Mouse (Mus musculus) midbrain, embryonic 14.5 days (tissue): ENCODE data around the gene Trpm1. TPM values are rescaled to one million over a fixed set of nuclear protein-coding genes. Genes with fewer than 3 reads are reported as not detected.

ENCODE experiments used
- ATAC-seq: fragments of 200-750 bp; cut with Nextera tagmentation; 2 replicates; pipeline ENCODE4 v1.8.0; 2017; ENCODE audit warnings: moderate number of reproducible peaks, moderate library complexity; ENCODE audit not compliant: low FRiP score, low TSS enrichment
- DNase-seq: peaks from one replicate; pipeline ENCODE4 v3.0.0-alpha.2; 2015
- H3K27ac ChIP-seq: fragments of 300-500 bp; sonication (generic); replicated peaks from 2 replicates; pipeline ENCODE4 v1.5.1; 2014; ENCODE audit warnings: mild to moderate bottlenecking, low read depth, low read length, moderate library complexity
- H3K27me3 ChIP-seq: fragments of 300-500 bp; sonication (generic); 2 replicates; pipeline ENCODE4 v1.6.1; 2014; ENCODE audit warnings: low read length, control low read depth, mixed read lengths; ENCODE audit not compliant: control insufficient read depth, insufficient read depth
- H3K36me3 ChIP-seq: fragments of 300-500 bp; sonication (generic); 2 replicates; pipeline ENCODE4 v1.6.1; 2014; ENCODE audit warnings: low read length, control low read depth; ENCODE audit not compliant: control insufficient read depth, insufficient read depth
- H3K4me1 ChIP-seq: fragments of 300-500 bp; sonication (generic); 2 replicates; pipeline ENCODE4 v1.6.1; 2014; ENCODE audit warnings: mild to moderate bottlenecking, antibody characterized with exemption, low read length, control low read depth; ENCODE audit not compliant: control insufficient read depth, insufficient read depth
- H3K4me2 ChIP-seq: fragments of 300-500 bp; sonication (generic); 2 replicates; pipeline ENCODE4 v1.6.1; 2014; ENCODE audit warnings: mild to moderate bottlenecking, low read length, moderate library complexity
- H3K4me3 ChIP-seq: fragments of 300-500 bp; sonication (generic); replicated peaks from 2 replicates; pipeline ENCODE4 v1.5.1; 2014; ENCODE audit warnings: low read depth, low read length
- H3K9ac ChIP-seq: fragments of 300-500 bp; sonication (generic); replicated peaks from 2 replicates; pipeline ENCODE4 v1.6.1; 2014; ENCODE audit warnings: mild to moderate bottlenecking, low read length, moderate library complexity
- H3K9me3 ChIP-seq: fragments of 300-500 bp; sonication (generic); 2 replicates; pipeline ENCODE4 v1.6.1; 2016; ENCODE audit warnings: low read length, control low read depth, mixed read lengths; ENCODE audit not compliant: control insufficient read depth
- WGBS: fragments of 180-500 bp; shearing (Covaris S2); extraction: QIAGEN DNeasy Blood & Tissue Kit; methylation state at CpG from one replicate; pipeline ENCODE4 v1.1.7; 2014; 5-methylcytosine and 5-hydroxymethylcytosine counted together
- microRNA counts: library from miRNA; unstranded; fragments of <30 nt; microRNA quantifications from one replicate; lab custom pipeline; 2016
- microRNA-seq: library from miRNA; unstranded; fragments of <30 nt; microRNA quantifications from one replicate; pipeline ENCODE4, GENCODE M21; 2016
- polyA plus RNA-seq: library from polyadenylated mRNA; unstranded; fragments of >200 nt; fragmentation: Nextera tagmentation; extraction: Ambion mirVana; gene quantifications from 2 replicates; pipeline ENCODE4 v1.2.1, GENCODE M21; 2014

Trpm1 gene
- polyA plus RNA-seq, 1 experiment from 2014 or later = 0.93 TPM

GRCm38 (mm10) chr7:64296286-64297010 lies 142.8 kb downstream of the Trpm1 start:
- H3K27ac ChIP-seq = no peak overlapping the region
- peak; percentile 39 for DNase-seq

GRCm38 (mm10) chr7:64310241-64310640 lies 156.6 kb downstream of the Trpm1 start:
- no peak overlapping the region for H3K9ac ChIP-seq
- 95% methylated on average over 7 of the region's 7 CpGs for WGBS
- H3K4me1 ChIP-seq = no peaks in the 10 kb centered on the region
- H3K36me3 ChIP-seq = peaks cover 38% of the 10 kb centered on the region
- no peak overlapping the region for H3K27ac ChIP-seq
- no peak for DNase-seq
- no peak overlapping the region for H3K4me2 ChIP-seq
- H3K9me3 ChIP-seq = no peaks in the 10 kb centered on the region
- no peak overlapping the region for H3K4me3 ChIP-seq
- no peaks in the 10 kb centered on the region for H3K27me3 ChIP-seq
- no peak for ATAC-seq

More at GRCm38 (mm10) chr7:64296286-64297010, 142.8 kb downstream of the Trpm1 start:
- H3K9ac ChIP-seq = no peak overlapping the region
- H3K4me1 ChIP-seq = no peaks in the 10 kb centered on the region
- no peak overlapping the region for H3K4me2 ChIP-seq
- H3K4me3 ChIP-seq = no peak overlapping the region
- 35% methylated on average over 5 of the region's 5 CpGs for WGBS
- no peaks in the 10 kb centered on the region for H3K9me3 ChIP-seq
- no peak for ATAC-seq
- H3K27me3 ChIP-seq = no peaks in the 10 kb centered on the region
- H3K36me3 ChIP-seq = peaks cover 22% of the 10 kb centered on the region

- DNase-seq (no peak), ATAC-seq (no peak)
- 79% methylated on average over 2 of the region's 2 CpGs for WGBS
Measured at GRCm38 (mm10) chr7:64310756-64311155, 157.1 kb downstream of the Trpm1 start.

GRCm38 (mm10) chr7:64312811-64313210 lies 159.2 kb downstream of the Trpm1 start:
- 96% methylated on average over 7 of the region's 7 CpGs for WGBS
- peaks cover 57% of the 10 kb centered on the region for H3K36me3 ChIP-seq
- no peak for DNase-seq

More at GRCm38 (mm10) chr7:64310756-64311155, 157.1 kb downstream of the Trpm1 start:
- H3K4me3 ChIP-seq = no peak overlapping the region
- peaks cover 43% of the 10 kb centered on the region for H3K36me3 ChIP-seq
- H3K4me2 ChIP-seq = no peak overlapping the region
- no peaks in the 10 kb centered on the region for H3K9me3 ChIP-seq
- H3K27me3 ChIP-seq = no peaks in the 10 kb centered on the region
- no peak overlapping the region for H3K27ac ChIP-seq
- no peak overlapping the region for H3K9ac ChIP-seq
- no peaks in the 10 kb centered on the region for H3K4me1 ChIP-seq

More at GRCm38 (mm10) chr7:64312811-64313210, 159.2 kb downstream of the Trpm1 start:
- Histone ChIP-seq H3K27me3 (no peaks in the 10 kb centered on the region), H3K9me3 (no peaks in the 10 kb centered on the region), H3K4me3 (no peak overlapping the region), H3K4me2 (no peak overlapping the region), H3K27ac (no peak overlapping the region), H3K4me1 (no peaks in the 10 kb centered on the region), H3K9ac (no peak overlapping the region)
- no peak for ATAC-seq

MicroRNAs encoded within 50 kb of the gene (microRNA counts, 519-probe panel; counts per million panel counts)
- microRNA mmu-miR-211 (lab: Ali Mortazavi, UCI) = not detected

Small RNA genes within 50 kb of the gene (microRNA-seq; reads per million reads assigned to microRNA genes)
- gene Mir211 (17.5 reads per million, percentile 38 among the genes with 10 or more reads in this experiment), gene Mir6416 (not detected)

Other genes with a start within 250 kb of the Trpm1 start
- not detected in 2 replicates for gene E030018B13Rik, start 237.0 kb upstream of the Trpm1 start, polyA plus RNA-seq
- 20.5 and 24.9 TPM in 2 replicates for gene Klf13, start 214.9 kb upstream of the Trpm1 start, polyA plus RNA-seq
- gene Mtmr10, start 133.8 kb downstream of the Trpm1 start, polyA plus RNA-seq = 7.5 and 13.1 TPM in 2 replicates
- gene Fan1, start 220.3 kb downstream of the Trpm1 start, polyA plus RNA-seq = 4.7 and 5.0 TPM in 2 replicates
- gene Mphosph10, start 238.4 kb downstream of the Trpm1 start, polyA plus RNA-seq = 19.6 and 25.2 TPM in 2 replicates
- 31.9 and 37.5 TPM in 2 replicates for gene Mcee, start 238.8 kb downstream of the Trpm1 start, polyA plus RNA-seq